ENCODE assay signal across 27 mouse cellular contexts in genomic region chr3:51974601-51975000, GRCm38 (mm10).
DNase-seq lines count a peak whose midpoint lies in the region; TF ChIP-seq lines count a peak whose summit lies in the region.
"Had no signal": no experiment of that assay in that cellular context is flagged by ENCODE, and none has a peak within 500 bp of the region (broad histone marks: within the 10 kb centered on the region; RNA-seq: fewer than 3 reads in every experiment).

No protein-coding gene starts in this region.

- WGBS in thymus, adult 2 months: 97% methylated on average over 7 of the region's 7 CpGs

- H3K4me3 ChIP-seq in thymus, adult 2 months (ENCODE audit: control insufficient read depth, insufficient read depth, low read length): no peak overlapping the region
- H3K4me3 ChIP-seq: embryonic facial prominence, embryonic 10.5 days; embryonic facial prominence, embryonic 13.5 days; erythroblast, embryonic 14.5 days; forebrain, embryonic 12.5 days; forebrain, embryonic 15.5 days; heart, embryonic 12.5 days; heart, embryonic 15.5 days; hindbrain, embryonic 10.5 days; hindbrain, embryonic 13.5 days; intestine, embryonic 15.5 days had no signal

- peak; percentile 42 to 77 for DNase-seq in adrenal gland, adult (ENCODE audit: inconsistent age in 2 of 2, low spot score in 1 of 2)
- no peak for DNase-seq in adrenal gland, adult 18-20 months (ENCODE audit: low spot score in 2 of 2)
- DNase-seq in NIH3T3 (ENCODE audit: low read depth): peak; percentile 8
- DNase-seq in adrenal gland, postnatal 14 days: peak; percentile 58
- no peak for DNase-seq in left cerebral cortex, postnatal 10 days (ENCODE audit: extremely low spot score in 1 of 2, low spot score in 2 of 2)
- no peak for DNase-seq in thymus, adult 2 months
- DNase-seq: cerebellum, adult 11-12 months; cerebellum, adult 8-10 months; cerebellum, postnatal 10 days; cerebellum, postnatal 36 days; embryo, embryonic 11 days; gastrocnemius, postnatal 25 days; heart, adult 18-20 months; heart, postnatal 10 days; heart, postnatal 36 days; kidney, adult 11 months had no signal

- TF ChIP-seq POLR2A in thymus, adult 2 months (IDR thresholded peaks at IDR 0.05; ENCODE audit: control insufficient read depth, extremely low read depth, insufficient read depth, low read length, poor library complexity): no peak

- no peaks in the 10 kb centered on the region for H3K27me3 ChIP-seq in thymus, adult 2 months (ENCODE audit: control insufficient read depth, insufficient read depth, low read length)
- H3K27me3 ChIP-seq: embryonic facial prominence, embryonic 13.5 days; forebrain, embryonic 12.5 days; forebrain, embryonic 15.5 days; heart, embryonic 12.5 days; heart, embryonic 15.5 days; hindbrain, embryonic 13.5 days; intestine, embryonic 15.5 days; Patski had no signal

- intact Hi-C loops in left cerebral cortex, postnatal 10 days (cut with DNase I): no loop called here

- TF ChIP-seq CTCF in thymus, adult 2 months (IDR thresholded peaks at IDR 0.05; ENCODE audit: borderline replicate concordance, control insufficient read depth, extremely low read depth, insufficient read depth, low read length, poor library complexity): no peak

- no peaks in the 10 kb centered on the region for H3K36me3 ChIP-seq in thymus, adult 2 months (ENCODE audit: control insufficient read depth, insufficient read depth, low read length)
- H3K36me3 ChIP-seq: embryonic facial prominence, embryonic 10.5 days; embryonic facial prominence, embryonic 13.5 days; forebrain, embryonic 12.5 days; forebrain, embryonic 15.5 days; heart, embryonic 12.5 days; heart, embryonic 15.5 days; hindbrain, embryonic 13.5 days; intestine, embryonic 15.5 days had no signal

- no peaks in the 10 kb centered on the region for H3K4me1 ChIP-seq in thymus, adult 2 months (replicated peaks; ENCODE audit: control insufficient read depth, insufficient read depth, low read length)
- H3K4me1 ChIP-seq: forebrain, embryonic 12.5 days had no signal

- H3K27ac ChIP-seq in thymus, adult 2 months (ENCODE audit: control insufficient read depth, insufficient read depth, low read length): no peak overlapping the region
- H3K27ac ChIP-seq: embryonic facial prominence, embryonic 10.5 days; embryonic facial prominence, embryonic 13.5 days; forebrain, embryonic 12.5 days; forebrain, embryonic 15.5 days; heart, embryonic 15.5 days; hindbrain, embryonic 10.5 days; hindbrain, embryonic 13.5 days; intestine, embryonic 15.5 days had no signal

Comparison
In these comparisons a context has a peak if more than half of its experiments do, and no peak if none do; other contexts are left out.
1. DNase-seq: peak in adrenal gland, adult (2 of 2), NIH3T3 (single experiment) and adrenal gland, postnatal 14 days (single experiment); none in adrenal gland, adult 18-20 months (0 of 2), left cerebral cortex, postnatal 10 days (0 of 2) and thymus, adult 2 months (single experiment).